ENCODE assay signal across 11 mouse cellular contexts in the genomic region with DNA sequence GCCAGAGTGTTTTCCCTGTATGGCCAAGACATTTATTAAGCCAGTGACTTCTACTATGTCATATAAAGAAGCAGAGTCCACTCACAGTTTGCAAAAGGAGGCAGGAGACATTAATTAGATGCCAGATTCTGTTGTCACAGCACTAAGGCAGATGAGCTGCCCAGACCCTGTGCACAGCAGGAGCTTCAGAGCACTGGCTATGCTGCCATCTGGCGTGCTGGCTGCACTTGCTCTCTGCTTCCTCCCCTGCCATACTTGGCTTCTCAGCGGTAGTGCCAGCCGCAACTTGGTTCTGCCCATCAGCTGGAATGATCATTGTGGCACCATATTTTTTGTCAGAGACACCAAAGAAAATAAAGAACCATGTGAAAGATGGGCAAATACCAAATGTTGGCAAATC. TPM values are rescaled to one million over a fixed set of nuclear protein-coding genes. Genes with fewer than 3 reads are reported as not detected.
DNase-seq lines count a peak whose midpoint lies in the region; ATAC-seq lines count a peak whose summit lies in the region.
"Had no signal": no experiment of that assay in that cellular context is flagged by ENCODE, and none has a peak within 500 bp of the region (broad histone marks: within the 10 kb centered on the region; RNA-seq: fewer than 3 reads in every experiment).

No protein-coding gene starts in this region.

- H3K9ac ChIP-seq in hindbrain, embryonic 13.5 days, result no peak overlapping the region
- no peak overlapping the region for H3K9ac ChIP-seq in midbrain, embryonic 16.5 days (ENCODE audit: low read depth, low read length)
- H3K9ac ChIP-seq: liver, embryonic 14.5 days had no signal

- ATAC-seq in cerebellum, adult (ENCODE audit: insufficient number of reproducible peaks, low FRiP score, low TSS enrichment), result peak; percentile 89
- ATAC-seq in hindbrain, embryonic 13.5 days (ENCODE audit: low FRiP score), result peak; percentile 68
- peak; percentile 71; the same call in 1 of the 2 replicates for ATAC-seq in midbrain, embryonic 16.5 days
- ATAC-seq: Patski had no signal

- peak; percentile 14 for DNase-seq in embryo, embryonic 10 days (ENCODE audit: low spot score)
- DNase-seq in embryo, embryonic 10.5 days (ENCODE audit: low spot score), result no peak
- DNase-seq in MN1 (ENCODE audit: low spot score), result no peak
- DNase-seq in spleen, postnatal 10 days (ENCODE audit: low spot score in 2 of 2), result no peak
- DNase-seq in limb, embryonic 10.5 days (ENCODE audit: low spot score), result no peak
- DNase-seq: thymus, postnatal 14 days had no signal

- H3K4me3 ChIP-seq in hindbrain, embryonic 13.5 days, result no peak overlapping the region
- H3K4me3 ChIP-seq in midbrain, embryonic 16.5 days (ENCODE audit: low read depth, low read length), result no peak overlapping the region
- H3K4me3 ChIP-seq in limb, embryonic 10.5 days, result no peak overlapping the region

- H3K27ac ChIP-seq in hindbrain, embryonic 13.5 days, result no peak overlapping the region
- no peak overlapping the region for H3K27ac ChIP-seq in midbrain, embryonic 16.5 days (ENCODE audit: low read length)
- H3K27ac ChIP-seq in limb, embryonic 10.5 days, result no peak overlapping the region
- H3K27ac ChIP-seq: liver, embryonic 14.5 days had no signal

- no peaks in the 10 kb centered on the region for H3K9me3 ChIP-seq in hindbrain, embryonic 13.5 days
- H3K9me3 ChIP-seq in midbrain, embryonic 16.5 days (replicated peaks; ENCODE audit: control insufficient read depth, low read length, poor library complexity, severe bottlenecking), result no peaks in the 10 kb centered on the region
- no peaks in the 10 kb centered on the region for H3K9me3 ChIP-seq in limb, embryonic 10.5 days (replicated peaks)

- no peaks in the 10 kb centered on the region for H3K27me3 ChIP-seq in hindbrain, embryonic 13.5 days
- no peaks in the 10 kb centered on the region for H3K27me3 ChIP-seq in midbrain, embryonic 16.5 days (ENCODE audit: control insufficient read depth, insufficient read depth, low read depth, low read length)
- no peaks in the 10 kb centered on the region for H3K27me3 ChIP-seq in limb, embryonic 10.5 days (ENCODE audit: low read depth, poor library complexity, severe bottlenecking)
- H3K27me3 ChIP-seq: Patski had no signal

- 51% methylated on average over 3 of the region's 3 CpGs for WGBS in hindbrain, embryonic 13.5 days
- WGBS in midbrain, embryonic 16.5 days, result 53% methylated on average over 3 of the region's 3 CpGs
- WGBS in limb, embryonic 10.5 days, result 69% methylated on average over 3 of the region's 3 CpGs

- H3K4me1 ChIP-seq in hindbrain, embryonic 13.5 days (replicated peaks), result no peaks in the 10 kb centered on the region
- no peaks in the 10 kb centered on the region for H3K4me1 ChIP-seq in midbrain, embryonic 16.5 days (ENCODE audit: control insufficient read depth, insufficient read depth, low read length)
- H3K4me1 ChIP-seq in limb, embryonic 10.5 days, result no peaks in the 10 kb centered on the region

- no peak overlapping the region for H3K4me2 ChIP-seq in hindbrain, embryonic 13.5 days
- H3K4me2 ChIP-seq in midbrain, embryonic 16.5 days (ENCODE audit: low read length), result no peak overlapping the region

- no peaks in the 10 kb centered on the region for H3K36me3 ChIP-seq in hindbrain, embryonic 13.5 days
- H3K36me3 ChIP-seq in midbrain, embryonic 16.5 days (ENCODE audit: control insufficient read depth, insufficient read depth, low read length), result no peaks in the 10 kb centered on the region
- H3K36me3 ChIP-seq in limb, embryonic 10.5 days, result no peaks in the 10 kb centered on the region

RNA-seq across cellular contexts. Expression of a gene that starts 41.6 kb away (rescaled TPM):
- polyA plus RNA-seq in hindbrain, embryonic 13.5 days (2015; fragmentation: Nextera tagmentation; extraction: Ambion mirVana), result not detected in 2 replicates
- polyA plus RNA-seq in midbrain, embryonic 16.5 days (2015; fragmentation: Nextera tagmentation; extraction: Ambion mirVana), result not detected in 2 replicates
- polyA plus RNA-seq in limb, embryonic 10.5 days (2016; fragmentation: Nextera tagmentation; extraction: Ambion mirVana), result not detected in 2 replicates
- polyA plus RNA-seq: liver, embryonic 14.5 days; Patski had no signal
